Mouse (Mus musculus): ENCODE measurements around the gene Smco2.

- no peak for TF ChIP-seq CTCF (IDR thresholded peaks at IDR 0.05; ENCODE audit: control insufficient read depth, insufficient read depth, low read length)
- TF ChIP-seq POLR2A (IDR thresholded peaks at IDR 0.05; ENCODE audit: borderline replicate concordance, control insufficient read depth, low read depth, low read length): no peak
Measured at GRCm38 (mm10) chr6:146852739-146853138, 2.8 kb downstream of the Smco2 start.

Measured in bone marrow, adult 2 months (tissue).